Mouse (Mus musculus) liver, adult 2 months (tissue): ENCODE results near the gene Slc25a29.

Experiments
- CTCF ChIP-seq: fragments of 200-500 bp; IDR thresholded peaks from 2 replicates; pipeline ENCODE4 v1.5.1; 2011; ENCODE audit warnings: low read depth, low read length, control low read depth
- POLR2A ChIP-seq: fragments of 200-500 bp; IDR thresholded peaks from 2 replicates; pipeline ENCODE4 v1.6.1; 2011; ENCODE audit warnings: low read length, control low read depth; ENCODE audit not compliant: insufficient read depth; ENCODE audit errors: extremely low read depth

DNA sequence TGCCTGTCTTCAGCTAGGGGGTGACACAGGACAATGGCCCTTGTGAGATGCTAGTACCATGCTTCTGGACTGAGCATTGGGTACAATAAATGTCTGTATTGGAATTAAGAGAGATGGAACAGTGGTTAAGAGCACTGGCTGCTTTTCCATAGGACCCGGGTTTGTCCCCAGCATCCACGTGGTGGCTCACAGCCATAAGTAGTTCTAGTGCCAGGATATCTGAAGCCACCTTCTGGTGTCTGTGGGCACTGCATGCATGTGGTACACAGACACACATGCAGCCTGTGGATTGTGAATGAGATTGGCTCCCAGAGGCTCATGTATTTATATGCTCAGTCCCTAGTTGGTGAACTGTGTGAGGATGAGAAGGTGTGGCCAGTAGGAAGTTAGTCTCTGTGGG is 33.9 kb upstream of the Slc25a29 start:
- TF ChIP-seq CTCF (peak; percentile 49), POLR2A (no peak)
